In genomic region chr17:78401311-78401710, GRCm38 (mm10) we compare ENCODE assay signal across 16 mouse cellular contexts. TPM values are rescaled to one million over a fixed set of nuclear protein-coding genes. Genes with fewer than 3 reads are reported as not detected.
A peak's percentile ranks its signal among the peaks of the same experiment; 100 is the strongest.
DNase-seq lines count a peak whose midpoint lies in the region; ATAC-seq and TF ChIP-seq lines count a peak whose summit lies in the region.
"Had no signal": no experiment of that assay in that cellular context is flagged by ENCODE, and none has a peak within 500 bp of the region (broad histone marks: within the 10 kb centered on the region; RNA-seq: fewer than 3 reads in every experiment).

No protein-coding gene starts in this region.

- intact Hi-C loops in heart, adult 2 months (cut with DNase I), result loop anchor here (2.0 kb wide), 1 partner anchor 17 kb away; the partner anchor contains the start of gene Fez2

- H3K79me2 ChIP-seq in heart, adult 2 months (replicated peaks; ENCODE audit: control insufficient read depth, insufficient read depth, low read length), result no peaks in the 10 kb centered on the region

- H3K27ac ChIP-seq in heart, adult 2 months, result peak overlapping the region; percentile 51
- H3K27ac ChIP-seq in lung, postnatal 0 days (ENCODE audit: low read length), result no peak overlapping the region
- H3K27ac ChIP-seq: embryonic facial prominence, embryonic 13.5 days; forebrain, embryonic 12.5 days; hindbrain, embryonic 12.5 days; neural tube, embryonic 12.5 days had no signal

- peaks cover 48% of the 10 kb centered on the region for H3K36me3 ChIP-seq in heart, adult 2 months (ENCODE audit: control insufficient read depth, insufficient read depth, low read length)
- 0 out of 2 replicates have a peak, but pooled peaks cover 18% of the 10 kb centered on the region for H3K36me3 ChIP-seq in lung, postnatal 0 days (ENCODE audit: insufficient read depth, low read length)

- no peak overlapping the region for H3K4me3 ChIP-seq in heart, adult 2 months
- no peak overlapping the region for H3K4me3 ChIP-seq in lung, postnatal 0 days (ENCODE audit: low read depth, low read length)
- H3K4me3 ChIP-seq: embryonic facial prominence, embryonic 13.5 days; forebrain, embryonic 12.5 days; heart, embryonic 12.5 days; hindbrain, embryonic 12.5 days; limb, embryonic 15.5 days; neural tube, embryonic 12.5 days had no signal

- no peaks in the 10 kb centered on the region for H3K9me3 ChIP-seq in lung, postnatal 0 days (ENCODE audit: low read length)
- H3K9me3 ChIP-seq: embryonic facial prominence, embryonic 13.5 days; forebrain, embryonic 12.5 days; heart, embryonic 12.5 days; hindbrain, embryonic 12.5 days; limb, embryonic 15.5 days; neural tube, embryonic 12.5 days had no signal

- H3K4me2 ChIP-seq in lung, postnatal 0 days (replicated peaks; ENCODE audit: low read depth, low read length), result no peak overlapping the region
- H3K4me2 ChIP-seq: embryonic facial prominence, embryonic 13.5 days; forebrain, embryonic 12.5 days; heart, embryonic 12.5 days; hindbrain, embryonic 12.5 days; limb, embryonic 15.5 days; neural tube, embryonic 12.5 days had no signal

- TF ChIP-seq POLR2A in heart, adult 2 months (IDR thresholded peaks at IDR 0.05; ENCODE audit: insufficient read depth, low read depth, low read length), result no peak

- no peak for TF ChIP-seq CTCF in heart, adult 2 months (IDR thresholded peaks at IDR 0.05)
- TF ChIP-seq CTCF in lung, postnatal 0 days (IDR thresholded peaks at IDR 0.05), result no peak

- H3K9ac ChIP-seq in heart, adult 2 months (ENCODE audit: low read depth, low read length), result no peak overlapping the region
- H3K9ac ChIP-seq in lung, postnatal 0 days (replicated peaks; ENCODE audit: low read depth), result no peak overlapping the region
- H3K9ac ChIP-seq: embryonic facial prominence, embryonic 13.5 days; forebrain, embryonic 12.5 days; heart, embryonic 12.5 days; hindbrain, embryonic 12.5 days; limb, embryonic 15.5 days; neural tube, embryonic 12.5 days had no signal

- peaks cover 23% of the 10 kb centered on the region for H3K4me1 ChIP-seq in heart, adult 2 months (ENCODE audit: control insufficient read depth, insufficient read depth, low read length)
- peaks cover 8% of the 10 kb centered on the region; the same call in 1 of the 2 replicates for H3K4me1 ChIP-seq in lung, postnatal 0 days (ENCODE audit: insufficient read depth, low read depth, low read length)
- H3K4me1 ChIP-seq: embryonic facial prominence, embryonic 13.5 days; hindbrain, embryonic 12.5 days; limb, embryonic 15.5 days; neural tube, embryonic 12.5 days had no signal

- 36% methylated on average over 6 of the region's 6 CpGs for WGBS in heart, adult 2 months
- 54% methylated on average over 6 of the region's 6 CpGs for WGBS in lung, postnatal 0 days

- peak; percentile 23; the same call in 1 of the 2 replicates for ATAC-seq in lung, postnatal 0 days
- no peak for ATAC-seq in inflammation-experienced regulatory T-cells, adult 6 months
- ATAC-seq: midbrain, embryonic 16.5 days had no signal

- no peaks in the 10 kb centered on the region for H3K27me3 ChIP-seq in heart, adult 2 months (ENCODE audit: control insufficient read depth, insufficient read depth, low read length)
- no peaks in the 10 kb centered on the region for H3K27me3 ChIP-seq in lung, postnatal 0 days (replicated peaks; ENCODE audit: insufficient read depth, low read length)
- H3K27me3 ChIP-seq: embryonic facial prominence, embryonic 13.5 days; forebrain, embryonic 12.5 days; heart, embryonic 12.5 days; hindbrain, embryonic 12.5 days; limb, embryonic 15.5 days; neural tube, embryonic 12.5 days had no signal

- no peak for TF ChIP-seq EP300 in heart, adult 2 months (IDR thresholded peaks at IDR 0.05; ENCODE audit: insufficient read depth, low read depth, low read length)
- TF ChIP-seq EP300 in lung, postnatal 0 days (IDR thresholded peaks at IDR 0.05), result no peak

- DNase-seq in heart, adult 2 months, result no peak
- no peak for DNase-seq in heart, adult 18-20 months
- DNase-seq in lung, postnatal 0 days (ENCODE audit: low spot score), result peak; percentile 17
- DNase-seq in lung, postnatal 4 days, result no peak
- DNase-seq in kidney, postnatal 25 days, result peak; percentile 42 to 76
- peak; percentile 83 for DNase-seq in yolk sac, embryonic 10.5 days (ENCODE audit: low spot score)
- no peak for DNase-seq in left cerebral cortex, adult 18-20 months (ENCODE audit: low spot score in 2 of 2)
- DNase-seq: adrenal gland, postnatal 10 days had no signal

RNA-seq across cellular contexts. Expression of gene Fez2, which starts 16.6 kb away (rescaled TPM):
- total RNA-seq in heart, adult 2 months (2021), result 10 to 100 TPM; 76.7 to 80.1 TPM
- 50.4 and 79.4 TPM in 2 replicates for polyA plus RNA-seq in heart, adult 2 months (2012; rRNA removed)
- 10 to 100 TPM; 76.5 to 91.8 TPM for total RNA-seq in heart, adult 18-20 months (2021)
- polyA plus RNA-seq in lung, postnatal 0 days (2015; fragmentation: Nextera tagmentation; extraction: Ambion mirVana), result 39.2 and 39.6 TPM in 2 replicates
- total RNA-seq in left cerebral cortex, adult 18-20 months (2021), result 10 to 100 TPM; 37.0 to 37.5 TPM
- polyA plus RNA-seq in inflammation-experienced regulatory T-cells, adult 6 months (2017; shearing (Covaris generic)), result 10 to 100 TPM in 2 of 3 experiments, 1 to 10 TPM in 1; 8.6 to 11.1 (median 10.4) TPM

Comparison
In these comparisons a context has a peak if more than half of its experiments do, and no peak if none do; other contexts are left out.
1. DNase-seq: peak in lung, postnatal 0 days (single experiment), kidney, postnatal 25 days (2 of 2) and yolk sac, embryonic 10.5 days (single experiment); none in heart, adult 2 months (0 of 2), heart, adult 18-20 months (0 of 2), lung, postnatal 4 days (0 of 2) and left cerebral cortex, adult 18-20 months (0 of 2).